Mouse (Mus musculus): ENCODE measurements at regions not wholly inside any gene's neighbourhood (a gene's known extent, or its start where the extent isn't known, plus 50 kb on each side); places are given as distances from the start of the nearest gene placed in this dataset.
A peak's percentile ranks its signal among the peaks of the same experiment; 100 is the strongest.

- peak in 1 of 2 experiments; percentile 37 for DNase-seq
Observed at GRCm38 (mm10) chr2:178542032-178542431, 111.7 kb downstream of the Cdh26 start.

- no peak for DNase-seq
Observed at GRCm38 (mm10) chr2:178544411-178544810, 114.1 kb downstream of the Cdh26 start.

- DNase-seq, result peak; percentile 45 to 50
Observed at GRCm38 (mm10) chr2:178545601-178546352, 115.4 kb downstream of the Cdh26 start.

GRCm38 (mm10) chr2:178546353-178546720, 116.0 kb downstream of the Cdh26 start:
- no peak for DNase-seq

GRCm38 (mm10) chr2:178546888-178547287, 116.6 kb downstream of the Cdh26 start:
- no peak for DNase-seq

- DNase-seq, result no peak
Observed at GRCm38 (mm10) chr2:178548937-178549336, 118.6 kb downstream of the Cdh26 start.

GRCm38 (mm10) chr2:178553736-178554135, 123.4 kb downstream of the Cdh26 start:
- no peak for DNase-seq

- DNase-seq, result peak; percentile 60 to 63
Observed at GRCm38 (mm10) chr2:178555692-178556340, 125.5 kb downstream of the Cdh26 start.

- DNase-seq, result no peak
Observed at GRCm38 (mm10) chr2:178557934-178558333, 127.6 kb downstream of the Cdh26 start.

GRCm38 (mm10) chr2:178563287-178563686, 133.0 kb downstream of the Cdh26 start:
- DNase-seq, result no peak

- DNase-seq, result no peak
Observed at GRCm38 (mm10) chr2:178565368-178565818, 135.1 kb downstream of the Cdh26 start.

GRCm38 (mm10) chr2:178567493-178567892, 137.2 kb downstream of the Cdh26 start:
- DNase-seq, result no peak

- no peak for DNase-seq
Observed at GRCm38 (mm10) chr2:178572301-178572700, 142.0 kb downstream of the Cdh26 start.

- peak; percentile 71 to 80 for DNase-seq
Observed at GRCm38 (mm10) chr2:178574859-178575258, 144.5 kb downstream of the Cdh26 start.

GRCm38 (mm10) chr2:178575403-178575802, 145.1 kb downstream of the Cdh26 start:
- DNase-seq, result no peak

GRCm38 (mm10) chr2:178576067-178576466, 145.7 kb downstream of the Cdh26 start:
- no peak for DNase-seq

- no peak for DNase-seq
Observed at GRCm38 (mm10) chr2:178579571-178579970, 149.2 kb downstream of the Cdh26 start.

GRCm38 (mm10) chr2:178581306-178581705, 151.0 kb downstream of the Cdh26 start:
- no peak for DNase-seq

- no peak for DNase-seq
Observed at GRCm38 (mm10) chr2:178584970-178585566, 154.7 kb downstream of the Cdh26 start.

- DNase-seq, result no peak
Observed at GRCm38 (mm10) chr2:178587134-178587636, 156.9 kb downstream of the Cdh26 start.

- DNase-seq, result no peak
Observed at GRCm38 (mm10) chr2:178593743-178594142, 163.4 kb downstream of the Cdh26 start.

- no peak for DNase-seq
Observed at GRCm38 (mm10) chr2:178594177-178594576, 163.8 kb downstream of the Cdh26 start.

- no peak for DNase-seq
Observed at GRCm38 (mm10) chr2:178596312-178597083, 166.2 kb downstream of the Cdh26 start.
